16 mouse cellular contexts compared by ENCODE assay signal in genomic region chr5:111991805-111992204, GRCm38 (mm10).
DNase-seq lines count a peak whose midpoint lies in the region; ATAC-seq and TF ChIP-seq lines count a peak whose summit lies in the region.
"Had no signal": no experiment of that assay in that cellular context is flagged by ENCODE, and none has a peak within 500 bp of the region (broad histone marks: within the 10 kb centered on the region; RNA-seq: fewer than 3 reads in every experiment).

No protein-coding gene starts in this region.

- H3K4me2 ChIP-seq in forebrain, embryonic 15.5 days (replicated peaks): no peak overlapping the region
- no peak overlapping the region for H3K4me2 ChIP-seq in forebrain, embryonic 13.5 days
- no peak overlapping the region for H3K4me2 ChIP-seq in forebrain, postnatal 0 days (ENCODE audit: low read depth)
- no peak overlapping the region for H3K4me2 ChIP-seq in forebrain, embryonic 12.5 days
- no peak overlapping the region for H3K4me2 ChIP-seq in liver, embryonic 11.5 days
- H3K4me2 ChIP-seq: embryonic facial prominence, embryonic 12.5 days had no signal

- no peak for TF ChIP-seq CTCF in forebrain, postnatal 0 days (IDR thresholded peaks at IDR 0.05; ENCODE audit: low read depth)
- no peak for TF ChIP-seq CTCF in brain, embryonic 14.5 days (IDR thresholded peaks at IDR 0.05; ENCODE audit: borderline replicate concordance, extremely low read depth, insufficient read depth, insufficient read length)

- no peak overlapping the region for H3K9ac ChIP-seq in forebrain, embryonic 15.5 days (replicated peaks)
- H3K9ac ChIP-seq in forebrain, embryonic 13.5 days: no peak overlapping the region
- no peak overlapping the region for H3K9ac ChIP-seq in forebrain, postnatal 0 days
- no peak overlapping the region for H3K9ac ChIP-seq in forebrain, embryonic 12.5 days
- no peak overlapping the region for H3K9ac ChIP-seq in liver, embryonic 11.5 days (ENCODE audit: low read depth, low read length)
- H3K9ac ChIP-seq: embryonic facial prominence, embryonic 12.5 days had no signal

- peaks cover 7% of the 10 kb centered on the region; the same call in 1 of the 2 replicates for H3K4me1 ChIP-seq in forebrain, embryonic 15.5 days
- peaks cover 7% of the 10 kb centered on the region for H3K4me1 ChIP-seq in forebrain, embryonic 13.5 days
- no peaks in the 10 kb centered on the region for H3K4me1 ChIP-seq in forebrain, postnatal 0 days (ENCODE audit: insufficient read depth)
- H3K4me1 ChIP-seq in forebrain, embryonic 12.5 days: peaks cover 4% of the 10 kb centered on the region; the same call in 1 of the 2 replicates
- no peaks in the 10 kb centered on the region for H3K4me1 ChIP-seq in liver, embryonic 11.5 days (replicated peaks; ENCODE audit: control insufficient read depth, insufficient read depth, low read length)
- H3K4me1 ChIP-seq: embryonic facial prominence, embryonic 12.5 days had no signal

- H3K36me3 ChIP-seq in forebrain, embryonic 15.5 days: no peaks in the 10 kb centered on the region
- H3K36me3 ChIP-seq in forebrain, embryonic 13.5 days (ENCODE audit: poor library complexity, severe bottlenecking): no peaks in the 10 kb centered on the region
- H3K36me3 ChIP-seq in forebrain, postnatal 0 days (ENCODE audit: insufficient read depth): no peaks in the 10 kb centered on the region
- no peaks in the 10 kb centered on the region for H3K36me3 ChIP-seq in forebrain, embryonic 12.5 days (replicated peaks)
- no peaks in the 10 kb centered on the region for H3K36me3 ChIP-seq in liver, embryonic 11.5 days (ENCODE audit: control insufficient read depth, insufficient read depth, low read length)
- H3K36me3 ChIP-seq: embryonic facial prominence, embryonic 10.5 days; embryonic facial prominence, embryonic 12.5 days had no signal

- H3K4me3 ChIP-seq in forebrain, embryonic 15.5 days: no peak overlapping the region
- no peak overlapping the region for H3K4me3 ChIP-seq in forebrain, embryonic 13.5 days
- H3K4me3 ChIP-seq in forebrain, postnatal 0 days (ENCODE audit: low read depth, low read length): no peak overlapping the region
- H3K4me3 ChIP-seq in forebrain, embryonic 12.5 days (replicated peaks): no peak overlapping the region
- no peak overlapping the region for H3K4me3 ChIP-seq in liver, embryonic 11.5 days (ENCODE audit: low read depth, low read length)
- H3K4me3 ChIP-seq: embryonic facial prominence, embryonic 10.5 days; embryonic facial prominence, embryonic 12.5 days had no signal

- WGBS in forebrain, embryonic 15.5 days: 66% methylated on average over 10 of the region's 10 CpGs
- 80% methylated on average over 10 of the region's 10 CpGs for WGBS in forebrain, embryonic 13.5 days
- 57% methylated on average over 10 of the region's 10 CpGs for WGBS in forebrain, postnatal 0 days
- WGBS in forebrain, embryonic 12.5 days: 86% methylated on average over 10 of the region's 10 CpGs
- WGBS in liver, embryonic 11.5 days: 82% methylated on average over 10 of the region's 10 CpGs

- no peak for ATAC-seq in forebrain, embryonic 15.5 days (replicated peaks)
- no peak for ATAC-seq in forebrain, embryonic 13.5 days
- peak; percentile 69; the same call in 1 of the 2 replicates for ATAC-seq in forebrain, postnatal 0 days
- no peak for ATAC-seq in forebrain, embryonic 12.5 days (ENCODE audit: low FRiP score)
- no peak for ATAC-seq in liver, embryonic 11.5 days (replicated peaks; ENCODE audit: low FRiP score)

- H3K27me3 ChIP-seq in forebrain, embryonic 15.5 days: no peaks in the 10 kb centered on the region
- H3K27me3 ChIP-seq in forebrain, embryonic 13.5 days: peaks cover 10% of the 10 kb centered on the region; the same call in 1 of the 2 replicates
- H3K27me3 ChIP-seq in forebrain, postnatal 0 days (ENCODE audit: insufficient read depth, low read length): no peaks in the 10 kb centered on the region
- peaks cover 22% of the 10 kb centered on the region for H3K27me3 ChIP-seq in forebrain, embryonic 12.5 days
- H3K27me3 ChIP-seq in liver, embryonic 11.5 days (replicated peaks; ENCODE audit: control insufficient read depth, insufficient read depth, low read length): no peaks in the 10 kb centered on the region
- H3K27me3 ChIP-seq: embryonic facial prominence, embryonic 12.5 days had no signal

- no peaks in the 10 kb centered on the region for H3K9me3 ChIP-seq in forebrain, embryonic 15.5 days
- peaks cover 3% of the 10 kb centered on the region; the same call in 1 of the 2 replicates for H3K9me3 ChIP-seq in forebrain, embryonic 13.5 days (replicated peaks)
- H3K9me3 ChIP-seq in forebrain, postnatal 0 days (ENCODE audit: low read length): no peaks in the 10 kb centered on the region
- no peaks in the 10 kb centered on the region for H3K9me3 ChIP-seq in forebrain, embryonic 12.5 days
- no peaks in the 10 kb centered on the region for H3K9me3 ChIP-seq in liver, embryonic 11.5 days (ENCODE audit: control insufficient read depth, low read length)
- H3K9me3 ChIP-seq: embryonic facial prominence, embryonic 10.5 days; embryonic facial prominence, embryonic 12.5 days had no signal

- DNase-seq in forebrain, postnatal 0 days: peak; percentile 43
- peak; percentile 51 for DNase-seq in brain, embryonic 14.5 days (ENCODE audit: low read depth)
- DNase-seq in liver, embryonic 11.5 days (ENCODE audit: low spot score): no peak
- DNase-seq: adrenal gland, adult 2 months; adrenal gland, postnatal 10 days; adrenal gland, postnatal 25 days; cerebellum, adult 11-12 months; cerebellum, adult 2 months; cerebellum, adult 9-10 months; cerebellum, postnatal 10 days; cerebellum, postnatal 25 days had no signal

- peak overlapping the region; percentile 51 for H3K27ac ChIP-seq in forebrain, embryonic 15.5 days (replicated peaks)
- no peak overlapping the region for H3K27ac ChIP-seq in forebrain, embryonic 13.5 days
- H3K27ac ChIP-seq in forebrain, postnatal 0 days (ENCODE audit: low read depth, low read length): no peak overlapping the region
- H3K27ac ChIP-seq in forebrain, embryonic 12.5 days: no peak overlapping the region
- H3K27ac ChIP-seq in liver, embryonic 11.5 days (ENCODE audit: low read depth, low read length): no peak overlapping the region
- H3K27ac ChIP-seq: embryonic facial prominence, embryonic 10.5 days; embryonic facial prominence, embryonic 12.5 days had no signal

- no peak for TF ChIP-seq POLR2A in brain, embryonic 14.5 days (IDR thresholded peaks at IDR 0.05; ENCODE audit: borderline replicate concordance, extremely low read depth, insufficient read depth, insufficient read length, poor library complexity, severe bottlenecking)
